ENCODE assay signal across 17 mouse cellular contexts in genomic region chr3:55443725-55444124, GRCm38 (mm10). TPM values are rescaled to one million over a fixed set of nuclear protein-coding genes. Genes with fewer than 3 reads are reported as not detected.
A peak's percentile ranks its signal among the peaks of the same experiment; 100 is the strongest.
DNase-seq lines count a peak whose midpoint lies in the region.
"Had no signal": no experiment of that assay in that cellular context is flagged by ENCODE, and none has a peak within 500 bp of the region (broad histone marks: within the 10 kb centered on the region; RNA-seq: fewer than 3 reads in every experiment).

No protein-coding gene starts in this region.

- DNase-seq in layer of hippocampus, adult 11-12 months (ENCODE audit: low spot score): peak; percentile 59
- DNase-seq in layer of hippocampus, postnatal 36 days: no peak
- DNase-seq in brain, adult 2 months (ENCODE audit: low read depth, low spot score): peak; percentile 95
- peak; percentile 74 to 79 for DNase-seq in cerebellum, adult 18-20 months
- peak; percentile 79 to 82 for DNase-seq in cerebellum, postnatal 25 days
- no peak for DNase-seq in spleen, postnatal 14 days (ENCODE audit: low spot score in 2 of 2)
- no peak for DNase-seq in urinary bladder, postnatal 10 days (ENCODE audit: low spot score)
- DNase-seq: adrenal gland, postnatal 36 days; gastrocnemius, adult 2 months; heart, adult 18-20 months; heart, postnatal 36 days; kidney, adult 9 months; kidney, postnatal 36 days; lung, embryonic 14.5 days; retina, postnatal 1 day; thymus, postnatal 36 days had no signal

RNA-seq across cellular contexts. Expression of gene Gm21954, which starts 28.3 kb away (rescaled TPM):
- total RNA-seq in layer of hippocampus, postnatal 36 days (2021): not detected
- total RNA-seq: adrenal gland, postnatal 36 days; gastrocnemius, adult 2 months; heart, adult 18-20 months; heart, postnatal 36 days; midbrain, postnatal 0 days had no signal

Comparison
In these comparisons a context has a peak if more than half of its experiments do, and no peak if none do; other contexts are left out.
1. DNase-seq: peak in layer of hippocampus, adult 11-12 months (single experiment), brain, adult 2 months (single experiment), cerebellum, adult 18-20 months (2 of 2) and cerebellum, postnatal 25 days (2 of 2); none in layer of hippocampus, postnatal 36 days (0 of 2), spleen, postnatal 14 days (0 of 2) and urinary bladder, postnatal 10 days (single experiment).